Mouse (Mus musculus) thymus, postnatal 14 days (tissue): Measurements from ENCODE around the gene Srp9.
A peak's percentile ranks its signal among the peaks of the same experiment; 100 is the strongest.

Experiments
- DNase-seq: peaks from one replicate; pipeline ENCODE4 v3.0.0; 2021

Gene Srp9

DNA sequence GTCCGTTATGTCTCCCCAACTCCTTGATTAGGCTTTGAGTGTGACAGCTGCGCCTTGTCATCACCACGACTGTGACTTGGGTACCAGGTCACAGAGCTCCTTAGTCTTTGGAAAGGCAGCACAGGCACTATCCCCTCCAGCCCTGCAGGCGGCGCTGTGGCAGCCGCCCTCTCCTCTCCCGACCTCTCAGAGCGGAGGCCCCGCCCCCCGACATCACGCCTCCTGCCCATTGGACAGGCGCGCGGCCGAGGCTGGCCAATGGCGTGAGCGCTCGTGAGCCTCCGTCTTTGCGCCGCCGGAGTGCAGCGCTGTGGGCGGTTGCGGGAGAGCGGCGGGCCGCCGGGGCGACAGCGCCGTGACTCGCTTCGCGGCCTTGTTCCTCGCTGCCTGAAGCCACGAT, at the start of gene Srp9:
Gene Srp9, plus strand, starts transcription at position 232 of the 400 bp plus-strand sequence.
- DNase-seq, result peak; percentile 99

DNA sequence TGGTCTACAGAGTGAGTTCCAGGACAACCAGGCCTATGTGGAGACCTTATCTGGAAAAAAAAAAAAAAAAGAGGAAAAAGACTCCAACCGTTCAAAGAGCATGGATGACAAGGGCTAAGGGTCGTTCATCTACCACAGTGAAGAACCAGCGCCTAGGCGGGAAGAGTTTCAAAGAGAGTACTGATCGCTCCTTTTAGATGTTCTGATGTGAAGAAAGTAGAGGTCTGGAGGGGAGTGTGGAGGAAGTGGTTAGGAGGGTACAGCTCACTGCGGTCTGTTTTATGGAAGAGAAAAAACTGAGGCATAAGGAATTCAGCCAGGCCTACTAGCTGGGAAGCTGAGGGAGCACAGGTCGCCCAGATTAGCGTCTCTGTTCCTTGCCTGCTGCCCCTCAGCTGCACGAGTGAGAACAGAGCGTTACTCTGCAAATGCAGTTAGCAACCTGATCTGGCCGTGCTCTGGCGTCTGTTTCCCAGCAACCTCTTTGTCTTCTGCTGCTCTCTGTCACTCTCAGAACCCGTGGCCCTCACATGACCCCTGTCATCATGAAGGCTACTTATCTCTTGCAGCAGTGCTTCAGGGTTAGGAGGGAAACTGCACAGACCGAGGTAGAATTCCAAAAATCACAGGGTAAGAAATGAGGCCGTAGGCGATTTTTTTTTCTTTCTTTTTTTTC, 42.7 kb upstream of the Srp9 start:
- no peak for DNase-seq

- DNase-seq, result no peak
Observed at GRCm38 (mm10) chr1:182083459-182083858, 41.1 kb upstream of the Srp9 start.

GRCm38 (mm10) chr1:182086759-182087158, 37.8 kb upstream of the Srp9 start:
- DNase-seq, result no peak

DNA sequence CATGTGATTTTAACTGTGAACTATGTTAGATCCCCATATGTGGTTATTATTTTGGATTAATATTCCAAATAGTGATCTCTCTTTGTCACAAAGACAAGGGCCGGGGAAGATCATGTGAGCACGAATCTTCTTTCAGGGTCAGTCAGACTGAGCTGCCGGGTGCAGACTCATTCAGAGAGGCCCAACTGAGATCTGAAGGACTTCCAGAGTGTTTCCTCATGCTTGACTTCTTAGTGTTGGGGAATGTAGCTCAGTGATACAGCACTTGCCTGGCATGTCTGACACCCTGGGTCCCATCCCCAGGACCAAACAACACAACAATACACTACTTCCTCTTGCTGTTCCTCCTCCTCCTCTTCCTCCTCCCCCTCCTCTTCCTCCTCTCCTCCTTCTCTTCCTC, 37.2 kb upstream of the Srp9 start:
- DNase-seq, result no peak

GRCm38 (mm10) chr1:182087753-182088633, 36.5 kb upstream of the Srp9 start:
- DNase-seq, result no peak

DNA sequence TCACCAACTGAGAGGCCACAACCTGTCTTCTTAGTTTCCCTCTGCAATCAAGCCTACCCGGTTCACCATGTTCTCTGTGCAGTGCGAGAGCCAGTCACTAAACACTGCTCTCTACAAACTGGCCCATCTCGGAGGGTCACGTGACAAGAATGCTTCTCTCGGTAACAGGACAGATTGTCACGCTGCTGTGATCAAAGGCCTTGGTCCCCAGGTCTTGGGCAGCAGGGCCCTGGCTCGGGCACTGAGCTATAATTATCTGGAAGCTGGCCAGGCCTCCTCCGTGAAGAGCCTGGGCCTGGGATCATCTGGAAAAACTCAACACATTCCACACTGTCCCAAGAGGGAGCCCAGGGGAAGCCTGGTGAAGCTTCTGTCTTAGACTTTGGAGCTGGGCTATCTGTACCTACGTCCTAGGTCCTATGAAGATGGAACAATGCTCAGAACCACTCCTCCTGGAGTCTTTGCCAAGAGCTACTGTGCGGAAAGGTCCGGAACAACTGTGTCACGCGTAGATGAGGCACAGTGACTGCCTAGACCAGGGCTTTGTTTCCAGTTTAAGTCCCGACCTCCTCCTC, 35.6 kb upstream of the Srp9 start:
- DNase-seq, result no peak

DNA sequence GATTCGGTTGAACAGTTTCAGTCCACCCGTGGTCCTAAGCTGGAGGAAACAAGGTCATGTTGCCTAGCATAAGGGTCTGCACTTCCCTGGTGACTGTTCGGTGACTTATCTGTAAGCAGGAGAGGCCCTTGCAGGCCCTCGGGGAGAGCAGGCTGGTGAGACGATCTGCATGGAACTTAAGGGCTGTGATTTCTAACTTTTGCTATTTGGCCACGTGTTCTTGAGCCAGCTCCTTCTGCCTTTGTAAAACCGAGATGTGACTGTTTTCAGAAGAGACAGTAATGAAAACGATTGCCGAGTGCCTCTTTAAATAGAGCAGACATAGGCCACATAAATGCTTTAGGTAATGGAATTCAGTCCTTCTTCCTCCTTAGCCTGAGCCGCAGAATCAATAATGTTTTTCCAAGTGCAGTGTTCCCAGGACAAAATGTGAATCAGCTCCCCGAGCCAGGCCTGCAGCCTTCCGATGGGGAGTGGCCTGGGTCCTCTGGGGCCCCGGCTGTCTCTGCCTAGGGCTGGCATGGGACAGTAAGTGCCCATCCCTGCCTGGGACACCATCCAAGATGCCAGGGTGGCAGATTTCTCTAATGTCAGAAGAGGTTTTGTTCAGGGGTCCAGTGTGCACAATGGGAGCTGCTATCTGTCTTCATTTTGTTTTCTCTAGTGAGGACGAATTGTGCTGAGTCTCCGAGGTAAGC, 34.8 kb upstream of the Srp9 start:
- no peak for DNase-seq

GRCm38 (mm10) chr1:182090298-182090677, 34.2 kb upstream of the Srp9 start:
- no peak for DNase-seq

DNA sequence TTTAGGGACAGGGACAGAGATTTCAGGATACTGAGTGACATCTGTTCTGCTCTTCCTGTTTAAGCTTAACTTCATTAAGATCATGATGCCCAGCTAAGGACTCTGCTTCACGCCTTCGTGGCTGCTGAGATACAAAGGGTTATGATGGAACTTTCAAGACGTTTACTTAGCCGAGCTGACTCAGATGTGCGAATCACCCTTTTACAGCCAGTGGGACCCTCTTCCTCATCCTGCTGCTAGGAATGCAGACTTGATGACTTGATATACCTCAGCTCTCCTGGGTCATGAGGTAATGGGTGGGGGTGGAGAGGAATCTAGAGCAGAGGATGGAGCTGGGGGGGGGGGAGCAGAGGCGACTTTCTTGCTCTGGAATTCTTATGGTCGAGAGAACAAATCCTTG, 33.3 kb upstream of the Srp9 start:
- DNase-seq, result no peak

GRCm38 (mm10) chr1:182091746-182092412, 32.7 kb upstream of the Srp9 start:
- no peak for DNase-seq

DNA sequence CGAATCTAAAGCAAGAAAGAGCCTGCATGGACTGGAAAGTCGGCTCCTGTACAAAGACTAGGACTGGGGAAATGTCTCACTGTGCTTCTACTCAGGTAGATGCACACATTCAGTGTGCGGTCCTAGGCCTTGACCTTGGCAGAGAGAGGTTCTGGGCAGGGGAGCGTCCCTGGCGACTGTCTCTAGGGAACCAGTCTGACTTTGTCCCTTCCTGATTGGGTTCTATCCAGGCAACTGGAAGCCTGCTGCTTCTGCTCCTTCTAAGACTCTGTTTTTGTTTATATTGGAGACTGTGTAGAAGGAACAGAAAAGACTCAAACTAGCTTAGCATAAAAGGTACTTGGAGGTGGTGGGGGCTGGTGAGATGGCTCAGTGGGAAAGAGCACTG, 32.1 kb upstream of the Srp9 start:
- no peak for DNase-seq

GRCm38 (mm10) chr1:182093407-182093806, 31.1 kb upstream of the Srp9 start:
- no peak for DNase-seq

DNA sequence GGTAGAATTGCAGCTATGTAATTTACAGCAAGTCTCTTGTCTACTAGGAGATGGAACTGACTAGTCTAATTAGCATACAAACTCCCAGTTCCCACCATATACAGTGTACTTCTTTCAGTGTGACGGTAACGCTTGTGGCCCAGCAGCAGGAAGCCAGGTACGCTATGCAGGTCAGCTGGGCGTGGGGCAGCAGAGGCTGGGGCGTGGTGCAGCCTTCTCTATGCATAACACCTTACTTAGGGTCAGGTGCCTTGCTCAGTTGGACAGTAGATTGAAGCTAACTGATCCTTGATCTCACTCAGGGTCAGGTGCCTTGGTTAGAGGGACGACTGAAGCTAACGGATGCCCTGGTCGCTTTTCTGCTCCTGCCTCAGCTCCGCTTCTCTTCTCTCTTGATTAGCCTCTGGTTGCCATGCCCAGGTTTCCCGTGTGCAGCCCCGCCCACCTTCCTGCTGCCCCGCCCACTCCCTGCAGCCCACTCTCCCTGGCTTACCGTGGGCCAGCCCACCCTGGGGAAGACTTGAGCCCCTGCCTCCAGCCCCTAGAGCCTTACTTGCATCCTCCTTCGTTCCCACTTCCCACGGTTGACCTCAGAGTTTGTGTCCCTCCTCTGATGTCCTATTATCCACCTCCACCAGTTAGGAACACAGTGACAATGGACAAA, 29.9 kb upstream of the Srp9 start:
- no peak for DNase-seq

DNA sequence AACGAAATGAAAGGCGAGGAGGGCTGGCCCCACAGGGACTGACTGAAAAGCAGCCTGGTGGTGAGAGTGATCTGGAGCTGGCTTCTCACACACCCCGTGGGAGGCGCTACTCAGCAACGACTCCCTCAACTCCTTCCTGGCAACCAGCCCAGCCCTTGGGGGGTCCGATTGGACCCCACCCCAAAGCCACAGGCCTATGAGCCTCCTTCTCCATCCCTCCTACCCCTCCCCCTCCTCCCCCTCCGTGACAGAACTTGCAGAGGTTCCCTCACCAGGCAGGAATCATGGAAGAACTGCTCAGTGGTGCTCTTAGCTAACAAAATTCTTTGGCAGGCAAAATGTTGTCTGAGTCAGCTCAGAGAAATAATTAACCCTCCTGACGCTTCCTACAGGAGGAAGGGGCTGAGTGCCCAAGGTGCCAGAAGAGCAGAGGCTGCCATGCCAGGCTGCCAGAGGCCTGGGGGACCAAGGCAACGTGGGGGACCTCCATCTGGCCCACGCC, 29.2 kb upstream of the Srp9 start:
- no peak for DNase-seq

DNA sequence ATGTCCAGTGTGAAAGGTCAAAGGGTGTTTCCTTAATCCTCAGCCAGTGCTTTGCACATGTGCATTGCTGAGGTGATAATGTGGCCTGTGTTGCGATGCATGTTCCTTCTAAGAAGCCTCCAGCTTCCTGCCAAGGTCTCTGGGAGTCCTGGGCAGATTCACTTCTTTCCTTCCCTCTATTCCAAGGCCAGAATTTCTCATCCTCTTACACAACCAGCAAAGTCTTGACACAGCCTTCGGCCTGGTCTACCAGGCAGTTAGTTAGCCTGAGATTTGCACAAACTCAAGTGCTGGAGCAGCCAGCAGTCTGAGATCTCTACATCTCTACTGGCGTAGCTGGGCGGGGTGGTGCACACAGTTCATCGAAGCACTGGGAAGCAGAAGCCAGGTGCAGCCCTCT, 27.8 kb upstream of the Srp9 start:
- DNase-seq, result no peak

DNA sequence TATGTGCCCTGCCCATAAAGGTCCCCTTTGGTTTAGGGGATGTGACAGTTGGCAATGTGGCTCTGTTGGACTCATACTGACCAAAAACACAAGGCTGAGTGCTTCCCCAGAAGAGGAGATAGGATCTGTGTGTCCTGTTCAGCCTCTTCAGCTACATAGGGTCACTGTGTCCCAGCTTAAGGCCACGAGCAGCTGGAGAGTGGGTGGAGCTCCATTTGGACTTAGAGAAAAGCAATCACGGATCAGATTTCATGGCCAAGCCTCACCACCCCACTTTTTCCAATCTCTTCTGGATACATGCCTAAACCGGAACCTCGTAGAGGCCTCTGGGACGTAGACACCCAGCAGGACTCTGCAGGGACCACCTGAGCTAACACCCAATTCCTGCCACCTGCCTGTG, 25.5 kb upstream of the Srp9 start:
- no peak for DNase-seq

DNA sequence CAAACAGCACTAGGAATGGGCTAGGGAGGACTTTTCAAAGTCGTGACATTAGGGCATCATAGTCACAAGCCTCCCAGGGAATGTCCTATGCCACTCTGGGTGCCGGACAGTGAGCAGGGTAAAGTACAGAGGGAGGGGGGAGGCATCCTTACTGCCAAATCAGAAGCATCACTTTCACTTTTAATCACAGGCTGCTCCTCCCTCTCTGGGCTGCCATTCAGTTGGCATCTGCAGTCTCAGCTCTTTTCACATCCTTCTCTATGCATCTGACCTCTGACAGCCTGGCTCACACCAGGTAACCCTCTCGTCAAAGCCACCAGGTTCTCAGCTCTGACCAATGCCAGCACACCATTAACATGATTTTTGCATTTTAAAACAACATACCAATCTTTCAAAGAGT, 24.1 kb upstream of the Srp9 start:
- DNase-seq, result no peak

DNA sequence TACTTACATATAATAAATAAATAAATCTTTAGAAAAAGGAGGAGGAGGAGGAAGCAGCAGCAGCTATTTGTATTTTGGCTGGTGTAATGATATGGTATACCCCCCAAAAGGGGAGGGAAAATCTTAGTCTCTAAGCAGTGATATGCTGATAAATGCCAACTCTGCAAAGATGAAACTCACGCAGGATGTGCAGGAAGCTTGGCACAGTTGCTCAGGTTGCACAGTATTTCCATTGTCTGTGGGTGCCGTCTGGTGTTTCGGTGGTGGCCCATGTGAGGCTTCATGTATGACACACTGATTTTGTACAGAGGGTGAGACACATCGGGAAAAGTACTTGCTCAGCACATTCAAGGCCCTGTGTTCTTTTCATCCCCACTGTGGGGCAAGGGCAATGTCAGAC, 23.1 kb upstream of the Srp9 start:
- DNase-seq, result no peak

DNA sequence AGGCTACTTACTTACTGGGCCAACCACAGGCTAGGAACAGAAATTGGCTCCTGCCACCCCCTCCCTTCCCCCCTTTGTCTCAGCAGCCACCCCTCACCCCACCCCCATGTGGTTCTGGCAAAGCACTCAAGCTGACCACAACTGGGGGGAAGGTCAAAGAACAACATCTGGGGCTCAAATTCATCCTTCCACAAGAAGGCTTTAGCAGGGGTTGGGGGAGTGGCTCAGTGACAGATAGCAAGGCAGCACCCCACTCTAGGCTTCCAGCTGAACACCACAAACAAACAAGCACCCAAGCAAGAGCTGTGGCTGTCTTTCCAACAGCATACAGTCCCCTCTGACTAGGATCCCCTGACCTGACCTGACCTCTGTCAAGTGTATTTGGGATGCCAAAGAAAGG, 21.8 kb upstream of the Srp9 start:
- no peak for DNase-seq

DNA sequence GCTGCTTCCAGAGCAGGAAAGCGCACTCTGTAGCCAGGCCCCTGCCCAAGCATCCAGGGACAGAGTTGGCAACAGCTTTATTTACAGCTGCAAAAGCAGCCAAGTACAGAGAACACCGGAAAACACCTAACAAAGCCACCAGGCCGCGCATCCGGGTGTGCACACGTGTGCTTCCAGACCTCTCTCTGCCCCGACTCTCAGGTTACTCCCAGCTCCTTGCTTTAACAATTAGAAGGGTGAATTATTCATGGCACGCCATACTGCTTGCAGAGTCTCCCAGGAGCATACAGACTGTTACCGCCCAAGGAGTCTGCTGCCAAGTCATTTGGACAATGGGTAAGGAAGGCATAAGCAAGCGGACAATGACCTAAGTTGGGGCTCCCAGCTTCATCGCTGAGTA, 21.1 kb upstream of the Srp9 start:
- no peak for DNase-seq

DNA sequence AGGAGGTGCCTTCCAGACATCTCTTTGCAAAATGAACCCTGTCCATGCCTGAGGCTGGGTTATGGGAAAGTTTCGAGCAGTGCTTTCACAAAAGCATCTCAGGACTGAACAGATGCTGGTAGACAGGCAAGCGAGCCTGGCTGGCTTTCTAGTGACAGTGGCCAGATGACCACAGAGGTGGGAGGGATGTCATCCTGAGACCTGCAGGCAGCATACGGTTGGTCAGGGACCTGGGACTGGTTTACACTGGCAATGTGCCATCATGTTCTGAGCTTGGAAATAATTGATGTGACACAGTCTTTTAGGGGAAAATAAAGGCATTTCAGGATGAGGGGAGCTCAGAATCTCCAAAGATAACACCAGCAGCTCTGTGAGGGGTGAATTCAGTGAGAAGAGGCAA, 19.5 kb upstream of the Srp9 start:
- DNase-seq, result no peak
